Mouse (Mus musculus) gastrocnemius, adult 2 months (tissue): ENCODE results near the gene Tor4a. TPM values are rescaled to one million over a fixed set of nuclear protein-coding genes. Genes with fewer than 3 reads are reported as not detected.

Source experiments
- DNase-seq: peaks from one replicate; pipeline ENCODE4 v3.0.0; 2022
- H3K27ac ChIP-seq: fragments of 200-600 bp; 2 replicates; pipeline ENCODE4 v1.8.1; 2022; ENCODE audit warnings: mild to moderate bottlenecking
- H3K4me3 ChIP-seq: fragments of 200-600 bp; 2 replicates; pipeline ENCODE4 v1.8.1; 2022; ENCODE audit warnings: mild to moderate bottlenecking, moderate library complexity
- CTCF ChIP-seq: fragments of 200-600 bp; IDR thresholded peaks from 2 replicates; pipeline ENCODE4 v1.8.1; 2022; ENCODE audit warnings: antibody characterized with exemption, mild to moderate bottlenecking, moderate library complexity
- intact Hi-C: fragments of 180-260 bp; cut with DNase I; formaldehyde crosslinking; loops from one replicate; pipeline ENCODE4 v1.15.1; 2025
- total RNA-seq, 2 experiments: library from RNA; stranded (reverse); gene quantifications; 2 replicates each; pipeline ENCODE4 v1.2.3; 2021

Tor4a gene
- total RNA-seq, 2 experiments from 2014 or later = 0.59 to 1.0 TPM

- peak overlapping the region; percentile 51; the same call in 1 of the 2 replicates for H3K27ac ChIP-seq
- no peak for TF ChIP-seq CTCF
- DNase-seq = peak; percentile 15
- intact Hi-C loops = no loop called here
- no peak overlapping the region for H3K4me3 ChIP-seq
Measured at GRCm38 (mm10) chr2:25171101-25171768, 25.5 kb downstream of the Tor4a start.

DNA sequence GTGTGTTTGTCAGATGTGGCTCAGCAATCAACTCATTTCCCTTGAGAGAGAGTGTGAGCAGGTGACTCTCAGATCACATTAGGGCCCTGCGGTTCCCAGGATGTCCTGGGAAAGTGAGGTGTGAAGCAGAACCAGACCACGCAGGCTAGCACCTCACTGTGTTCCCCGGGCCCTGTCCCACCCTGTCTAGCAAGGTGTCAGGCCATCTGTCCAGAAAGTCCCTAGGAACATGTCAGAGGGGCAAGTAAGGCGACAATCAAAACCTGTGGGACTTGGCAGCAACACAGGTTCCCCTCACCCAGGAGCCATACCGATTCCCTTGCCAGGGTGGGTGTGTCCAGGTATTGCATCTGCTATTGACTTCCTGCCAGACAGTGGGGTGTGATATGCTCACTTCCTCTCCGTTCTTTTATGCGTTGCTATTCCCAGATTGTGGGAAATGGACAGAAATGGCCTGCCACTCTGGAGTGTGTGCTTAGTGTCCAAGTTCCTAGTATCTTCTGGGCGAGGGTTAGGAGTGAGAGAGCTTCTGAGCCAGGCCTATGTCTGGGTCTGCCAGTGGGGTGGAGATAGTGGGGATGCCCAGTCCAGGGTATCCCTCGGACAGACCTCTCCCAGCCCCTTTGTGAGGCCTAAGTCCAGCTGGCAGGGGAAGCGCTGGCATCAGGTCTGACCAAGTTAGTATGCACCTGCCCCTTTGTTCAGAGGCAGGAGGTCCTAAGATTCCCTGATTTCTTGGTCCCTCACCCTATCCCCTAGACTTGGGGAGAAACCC, 26.2 kb downstream of the Tor4a start:
- H3K27ac ChIP-seq = peak overlapping the region; percentile 51
- no peak overlapping the region for H3K4me3 ChIP-seq
- no peak for TF ChIP-seq CTCF
- DNase-seq = peak; percentile 18
- intact Hi-C loops = no loop called here

GRCm38 (mm10) chr2:25169778-25170177, 26.9 kb downstream of the Tor4a start:
- peak; percentile 23 for DNase-seq
- Histone ChIP-seq H3K27ac (peak overlapping the region; percentile 51), H3K4me3 (no peak overlapping the region)
- no peak for TF ChIP-seq CTCF
- intact Hi-C loops = no loop called here

GRCm38 (mm10) chr2:25168665-25168978, 28.1 kb downstream of the Tor4a start:
- TF ChIP-seq CTCF = no peak
- peak overlapping the region; percentile 82 for H3K27ac ChIP-seq
- DNase-seq = no peak
- intact Hi-C loops = no loop called here
- peak overlapping the region; percentile 72 for H3K4me3 ChIP-seq

- TF ChIP-seq CTCF = no peak
- Histone ChIP-seq H3K27ac (peak overlapping the region; percentile 82), H3K4me3 (peak overlapping the region; percentile 72)
- DNase-seq = peak; percentile 73
- intact Hi-C loops = no loop called here
Measured at GRCm38 (mm10) chr2:25167919-25168664, 28.6 kb downstream of the Tor4a start.

GRCm38 (mm10) chr2:25167481-25167880, 29.2 kb downstream of the Tor4a start:
- Histone ChIP-seq H3K4me3 (peak overlapping the region; percentile 72), H3K27ac (peak overlapping the region; percentile 82)
- TF ChIP-seq CTCF = no peak
- no peak for DNase-seq
- intact Hi-C loops = no loop called here

- intact Hi-C loops = loop anchor here (1.0 kb wide), 1 partner anchor 30 kb away; no protein-coding TSS in a partner anchor
- no peak for DNase-seq
- TF ChIP-seq CTCF = peak; percentile 70
- H3K27ac ChIP-seq = peak overlapping the region; percentile 3; the same call in 1 of the 2 replicates
- H3K4me3 ChIP-seq = no peak overlapping the region
Measured at GRCm38 (mm10) chr2:25157655-25158054, 39.0 kb downstream of the Tor4a start.

GRCm38 (mm10) chr2:25156990-25157389, 39.7 kb downstream of the Tor4a start:
- Histone ChIP-seq H3K27ac (no peak overlapping the region), H3K4me3 (no peak overlapping the region)
- peak; percentile 63 for TF ChIP-seq CTCF
- no peak for DNase-seq
- intact Hi-C loops = loop anchor here (1.0 kb wide), 1 partner anchor 30 kb away; no protein-coding TSS in a partner anchor

- intact Hi-C loops = no loop called here
- no peak for DNase-seq
Measured at GRCm38 (mm10) chr2:25156177-25156576, 40.5 kb downstream of the Tor4a start.

GRCm38 (mm10) chr2:25151280-25151956, 45.3 kb downstream of the Tor4a start:
- peak overlapping the region; percentile 78 for H3K27ac ChIP-seq
- intact Hi-C loops = no loop called here
- no peak for DNase-seq
- no peak overlapping the region for H3K4me3 ChIP-seq
- TF ChIP-seq CTCF = no peak

More at GRCm38 (mm10) chr2:25156177-25156576, 40.5 kb downstream of the Tor4a start:
- no peak overlapping the region for H3K27ac ChIP-seq
- TF ChIP-seq CTCF = no peak
- H3K4me3 ChIP-seq = no peak overlapping the region

GRCm38 (mm10) chr2:25149643-25150042, 47.0 kb downstream of the Tor4a start:
- Histone ChIP-seq H3K27ac (no peak overlapping the region), H3K4me3 (no peak overlapping the region)
- TF ChIP-seq CTCF = no peak
- no peak for DNase-seq
- intact Hi-C loops = no loop called here

DNA sequence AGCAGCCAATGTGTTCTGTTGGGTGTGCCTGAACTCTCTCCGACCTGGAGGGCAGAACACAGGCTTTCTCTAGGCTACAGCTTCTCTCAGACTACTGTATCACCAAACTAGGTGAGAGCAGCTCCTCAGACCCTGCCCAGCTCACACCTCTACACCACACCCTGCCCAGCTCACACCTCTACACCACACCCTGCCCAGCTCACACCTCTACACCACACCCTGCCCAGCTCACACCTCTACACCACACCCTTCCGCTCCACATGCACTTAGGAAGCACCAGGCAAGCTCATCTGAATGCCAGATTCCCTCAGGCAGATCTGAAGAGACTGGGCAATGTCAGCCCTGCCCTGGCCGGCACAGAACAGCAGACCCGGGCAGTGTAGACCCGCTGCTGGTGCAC, 48.8 kb downstream of the Tor4a start:
- no peak for TF ChIP-seq CTCF
- no peak for DNase-seq
- H3K4me3 ChIP-seq = no peak overlapping the region
- intact Hi-C loops = no loop called here
- H3K27ac ChIP-seq = no peak overlapping the region
